Mouse (Mus musculus) retina, postnatal 1 day (tissue): ENCODE data around the gene Vars.

Experiments
- DNase-seq: peaks from one replicate; pipeline ENCODE4 v3.0.0-alpha.2; 2012

The Vars gene

GRCm38 (mm10) chr17:35050126-35050750, 49.5 kb downstream of the Vars start:
- DNase-seq: peak; percentile 69

- DNase-seq: peak; percentile 82
These were observed 50.6 kb downstream of the Vars start for GRCm38 (mm10) chr17:35051156-35052086.

GRCm38 (mm10) chr17:35052271-35052798, 51.5 kb downstream of the Vars start:
- no peak for DNase-seq

GRCm38 (mm10) chr17:35055691-35056495, 55.1 kb downstream of the Vars start:
- no peak for DNase-seq

GRCm38 (mm10) chr17:35057090-35057489, 56.3 kb downstream of the Vars start:
- DNase-seq: no peak

DNA sequence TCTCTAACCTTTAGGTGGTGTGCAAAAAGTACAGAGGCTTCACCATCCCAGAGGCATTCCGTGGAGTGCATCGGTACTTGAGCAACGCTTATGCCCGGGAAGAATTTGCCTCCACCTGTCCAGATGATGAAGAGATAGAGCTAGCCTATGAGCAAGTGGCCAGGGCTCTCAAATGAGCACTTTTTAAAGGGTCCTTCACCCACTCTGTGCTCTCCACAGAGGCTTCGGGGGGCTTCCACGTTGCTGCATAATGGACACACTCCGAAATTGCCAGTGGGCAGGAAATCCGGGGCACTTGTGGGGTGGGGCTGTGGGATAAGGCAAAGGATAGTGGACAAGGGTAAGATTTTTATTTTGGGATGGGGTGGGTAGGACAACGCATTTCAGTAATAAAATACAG, 57.5 kb downstream of the Vars start:
- DNase-seq: no peak

GRCm38 (mm10) chr17:35058911-35059892, 58.4 kb downstream of the Vars start, which contains the start of gene Ddah2:
Ddah2 (plus strand) TSS chr17:35059035.
- peak; percentile 96 for DNase-seq

DNA sequence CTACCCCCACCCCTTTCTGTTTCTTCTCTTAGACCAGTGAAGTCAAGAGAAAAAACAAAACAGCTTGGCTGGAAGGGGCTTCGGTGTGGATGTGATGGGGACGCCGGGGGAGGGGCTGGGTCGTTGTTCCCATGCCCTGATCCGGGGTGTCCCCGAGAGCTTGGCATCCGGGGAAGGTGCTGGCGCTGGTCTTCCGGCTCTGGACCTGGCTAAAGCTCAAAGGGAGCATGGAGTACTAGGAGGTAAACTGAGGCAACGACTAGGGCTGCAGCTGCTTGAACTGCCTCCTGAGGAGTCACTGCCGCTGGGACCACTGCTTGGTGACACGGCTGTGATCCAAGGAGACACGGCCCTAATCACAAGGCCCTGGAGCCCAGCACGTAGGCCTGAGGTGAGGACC, 59.3 kb downstream of the Vars start:
- no peak for DNase-seq

DNA sequence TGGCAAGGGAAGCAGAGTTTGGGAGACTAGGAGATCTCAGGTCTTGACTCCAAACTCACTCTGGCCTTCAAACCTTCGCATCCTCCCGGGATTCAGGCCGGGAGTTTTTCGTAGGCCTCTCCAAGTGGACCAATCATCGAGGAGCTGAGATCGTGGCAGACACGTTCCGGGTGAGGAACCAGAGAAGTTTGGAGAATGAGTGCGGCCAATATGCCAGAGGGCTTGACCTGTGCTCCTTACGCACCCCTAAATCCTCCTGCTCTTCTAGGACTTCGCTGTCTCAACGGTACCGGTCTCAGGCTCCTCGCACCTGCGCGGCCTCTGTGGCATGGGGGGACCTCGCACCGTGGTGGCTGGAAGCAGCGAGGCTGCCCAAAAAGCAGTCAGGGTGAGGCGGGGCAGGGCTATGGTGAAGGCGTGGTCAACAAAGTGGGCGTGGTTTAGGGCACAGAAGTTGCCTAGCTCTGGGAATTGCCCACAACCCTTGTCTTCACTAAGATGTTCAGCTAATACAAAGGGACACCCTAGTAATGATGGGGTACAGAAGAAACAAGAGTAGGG, 60.0 kb downstream of the Vars start:
- DNase-seq: no peak

- DNase-seq: no peak
These were observed 60.5 kb downstream of the Vars start for GRCm38 (mm10) chr17:35061299-35061698.

GRCm38 (mm10) chr17:35063466-35063865, 62.7 kb downstream of the Vars start:
- DNase-seq: no peak

- DNase-seq: no peak
These were observed 63.6 kb downstream of the Vars start for GRCm38 (mm10) chr17:35064378-35064877.

DNA sequence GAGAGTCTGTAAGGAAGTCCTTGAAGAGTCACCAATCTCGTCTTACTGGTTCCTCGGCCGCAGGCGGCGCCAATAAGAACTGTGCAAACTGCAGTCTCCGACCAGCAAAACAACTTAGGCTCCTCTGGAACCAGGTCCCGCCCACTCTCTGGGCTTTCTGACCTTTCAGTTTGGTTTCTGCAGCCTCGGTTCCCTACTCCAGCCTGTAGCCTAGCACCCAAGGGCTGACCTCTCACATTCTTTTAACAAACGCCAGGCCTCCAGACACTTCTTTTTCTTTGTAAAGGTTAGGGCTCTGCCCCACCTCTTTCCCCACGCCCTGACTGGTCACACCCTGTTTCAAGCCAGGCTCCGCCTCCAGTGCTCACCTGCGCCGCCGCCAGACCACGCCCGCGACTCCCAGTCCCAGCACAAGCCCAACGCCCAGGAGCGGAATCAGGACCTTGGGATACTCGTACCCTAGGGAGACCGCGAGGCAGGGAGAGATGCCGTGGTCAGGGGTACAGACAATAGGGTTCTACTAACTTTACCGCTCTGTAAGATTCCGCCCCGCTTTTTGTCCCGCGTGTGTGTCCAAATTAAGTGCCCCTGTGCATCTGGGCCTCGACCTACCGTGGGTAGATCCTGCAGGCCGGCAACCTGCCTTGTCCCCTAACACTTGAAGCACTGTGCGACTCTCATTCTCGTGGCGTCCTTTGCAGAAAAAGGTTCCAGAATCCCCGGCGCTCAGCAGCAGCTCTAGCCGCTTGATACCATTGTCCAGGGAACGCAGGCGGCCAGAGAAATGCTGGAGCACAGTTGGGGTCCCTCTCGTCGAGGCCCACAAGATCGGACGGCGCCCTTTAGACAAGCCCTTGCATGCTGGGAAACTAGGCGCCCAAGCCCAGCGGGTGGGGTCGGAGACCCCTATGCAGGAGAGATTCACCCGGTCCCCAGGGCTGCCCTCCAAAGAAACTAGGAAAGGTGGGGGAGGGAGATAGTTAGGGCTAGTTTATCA, 64.5 kb downstream of the Vars start, which contains the start of gene Ly6g6c:
Ly6g6c (plus strand) TSS at position 438 of the 997 bp plus-strand sequence.
- DNase-seq: peak; percentile 40
